Mouse (Mus musculus) bone marrow, adult 2 months (tissue): ENCODE results near the gene Anxa4. TPM values are rescaled to one million over a fixed set of nuclear protein-coding genes. Genes with fewer than 3 reads are reported as not detected.

Source experiments
- H3K27ac ChIP-seq: fragments of 200-500 bp; 2 replicates; pipeline ENCODE4 v1.5.1; 2012; ENCODE audit warnings: low read depth, mild to moderate bottlenecking, control low read depth, inconsistent platforms, low read length; ENCODE audit not compliant: control insufficient read depth, poor library complexity, insufficient read depth
- H3K4me1 ChIP-seq: fragments of 200-500 bp; 2 replicates; pipeline ENCODE4 v1.6.1; 2011; ENCODE audit warnings: low read length; ENCODE audit not compliant: control insufficient read depth, insufficient read depth
- H3K4me3 ChIP-seq: fragments of 200-500 bp; replicated peaks from 2 replicates; pipeline ENCODE3; 2011; ENCODE audit warnings: mild to moderate bottlenecking, low read depth, low read length, control low read depth; ENCODE audit not compliant: control insufficient read depth
- CTCF ChIP-seq: fragments of 200-500 bp; IDR thresholded peaks from 2 replicates; pipeline ENCODE4 v1.5.1; 2011; ENCODE audit warnings: low read length, control low read depth; ENCODE audit not compliant: control insufficient read depth, insufficient read depth
- POLR2A ChIP-seq: fragments of 200-500 bp; IDR thresholded peaks from 2 replicates; pipeline ENCODE4 v1.6.1; 2011; ENCODE audit warnings: low read depth, mild to moderate bottlenecking, control low read depth, low read length, borderline replicate concordance; ENCODE audit not compliant: control insufficient read depth
- WGBS: fragments of 180-500 bp; shearing (Covaris S2); methylation state at CpG from one replicate; pipeline ENCODE4 v1.1.7; 2018; 5-methylcytosine and 5-hydroxymethylcytosine counted together
- polyA plus RNA-seq: library from polyadenylated mRNA; stranded (reverse); fragments of >200 nt; gene quantifications from 2 replicates; pipeline ENCODE4 v1.2.4, GENCODE M21; 2011; ENCODE audit warnings: low replicate concordance; ENCODE audit not compliant: missing spikeins, insufficient read depth, insufficient read length

The Anxa4 gene
- polyA plus RNA-seq, 1 experiment, result 9.0 TPM

- no peaks in the 10 kb centered on the region for H3K4me1 ChIP-seq
- 75% methylated on average over 10 of the region's 10 CpGs for WGBS
These were observed 2.9 kb downstream of the Anxa4 start for GRCm38 (mm10) chr6:86790351-86790943.

DNA sequence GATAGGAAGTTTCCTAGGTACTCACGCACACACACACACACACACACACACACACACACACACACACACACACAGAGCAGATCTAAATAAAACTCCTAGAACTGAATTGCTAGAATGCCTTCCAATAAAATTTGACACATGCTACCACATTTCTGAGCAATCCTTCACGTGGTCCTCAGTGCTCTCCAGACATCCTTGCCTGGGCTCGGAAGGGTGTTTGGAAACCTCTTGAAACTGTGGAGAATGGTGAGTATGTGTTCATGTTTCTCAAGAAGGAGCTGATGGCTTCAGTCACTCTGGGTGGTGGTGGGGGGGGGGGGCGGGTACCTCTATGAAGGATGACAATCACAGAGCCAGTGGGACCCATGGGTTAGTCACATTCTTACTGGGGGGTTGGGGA, 5.1 kb downstream of the Anxa4 start:
- 79% methylated on average over 4 of the region's 4 CpGs for WGBS
- H3K27ac ChIP-seq, result no peak overlapping the region
- H3K4me3 ChIP-seq, result no peak overlapping the region
- no peaks in the 10 kb centered on the region for H3K4me1 ChIP-seq
- TF ChIP-seq CTCF (no peak), POLR2A (no peak)

More at GRCm38 (mm10) chr6:86790351-86790943, 2.9 kb downstream of the Anxa4 start:
- Histone ChIP-seq H3K4me3 (no peak overlapping the region), H3K27ac (no peak overlapping the region)
- no peak for TF ChIP-seq POLR2A
- TF ChIP-seq CTCF, result no peak

DNA sequence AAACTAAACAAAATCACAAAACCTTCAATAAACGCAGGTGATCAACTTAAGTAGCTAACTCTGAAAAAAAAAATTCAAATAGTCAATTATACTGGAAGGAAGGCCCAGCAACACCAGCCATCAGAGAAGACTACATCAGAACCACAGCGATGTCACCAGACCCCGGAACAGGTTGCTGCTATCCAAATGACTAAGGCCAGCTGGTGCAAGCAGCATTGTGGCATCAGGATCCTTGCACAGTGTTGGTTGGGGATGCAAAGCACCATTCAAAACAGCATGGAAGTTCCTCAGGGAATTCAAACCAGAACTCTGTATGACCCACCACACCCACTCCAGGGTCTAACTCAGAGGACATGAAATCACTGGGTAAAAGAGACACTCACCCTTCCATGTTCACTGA, 6.8 kb downstream of the Anxa4 start:
- H3K27ac ChIP-seq, result no peak overlapping the region
- H3K4me1 ChIP-seq, result no peaks in the 10 kb centered on the region
- H3K4me3 ChIP-seq, result no peak overlapping the region
- TF ChIP-seq CTCF (no peak), POLR2A (no peak)
- WGBS, result 88% methylated on average over 3 of the region's 3 CpGs

DNA sequence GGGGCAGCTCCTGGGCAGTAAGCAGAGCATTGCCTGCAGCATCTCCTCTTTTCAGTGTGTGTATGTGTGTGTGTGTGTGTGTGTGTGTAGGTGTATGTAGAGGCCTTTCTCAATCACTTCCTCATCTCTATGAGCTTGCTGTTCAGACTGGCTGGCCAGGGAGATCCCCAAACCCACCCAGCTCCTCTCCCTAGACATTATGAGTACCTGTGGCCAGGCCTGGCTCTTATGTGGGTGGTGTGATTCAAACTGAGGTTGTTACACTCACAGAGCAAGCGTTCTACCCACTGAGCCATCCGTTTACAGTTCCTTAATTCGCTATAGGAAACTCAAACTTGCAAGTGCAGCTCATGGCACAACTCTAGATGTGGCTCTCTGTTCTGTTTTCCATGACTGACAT, 8.6 kb downstream of the Anxa4 start:
- TF ChIP-seq POLR2A, result no peak
- no peak for TF ChIP-seq CTCF
- Histone ChIP-seq H3K4me1 (no peaks in the 10 kb centered on the region), H3K4me3 (no peak overlapping the region), H3K27ac (no peak overlapping the region)
- WGBS, result 61% methylated on average over 3 of the region's 3 CpGs

DNA sequence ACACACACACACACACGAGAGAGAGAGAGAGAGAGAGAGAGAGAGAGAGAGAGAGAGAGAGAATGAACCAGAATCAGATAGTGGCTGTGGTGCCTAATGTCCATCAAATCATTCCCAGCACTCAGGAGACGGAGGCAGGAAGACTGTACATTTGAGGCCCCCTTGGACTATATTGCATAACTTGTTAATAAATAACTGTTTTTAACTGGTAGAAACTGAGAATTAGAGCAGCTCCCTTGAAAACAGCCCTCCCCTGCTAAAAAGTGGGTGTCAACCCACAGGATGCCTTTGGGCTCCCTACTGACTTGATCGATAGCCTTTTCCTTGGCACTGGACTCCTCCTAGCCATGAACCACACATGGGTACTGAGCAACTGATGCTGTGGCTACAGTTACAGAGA, 11.0 kb downstream of the Anxa4 start:
- Histone ChIP-seq H3K27ac (no peak overlapping the region), H3K4me3 (no peak overlapping the region), H3K4me1 (no peaks in the 10 kb centered on the region)
- 74% methylated on average over 3 of the region's 3 CpGs for WGBS
- TF ChIP-seq POLR2A, result no peak
- TF ChIP-seq CTCF, result no peak

GRCm38 (mm10) chr6:86781361-86781957, 11.9 kb downstream of the Anxa4 start:
- no peak for TF ChIP-seq POLR2A
- no peak for TF ChIP-seq CTCF
- no peak overlapping the region for H3K27ac ChIP-seq
- 69% methylated on average over 2 of the region's 2 CpGs for WGBS
- no peaks in the 10 kb centered on the region for H3K4me1 ChIP-seq
- H3K4me3 ChIP-seq, result no peak overlapping the region

GRCm38 (mm10) chr6:86778910-86779594, 14.3 kb downstream of the Anxa4 start:
- 57% methylated on average over 10 of the region's 10 CpGs for WGBS
- H3K27ac ChIP-seq, result no peak overlapping the region
- no peaks in the 10 kb centered on the region for H3K4me1 ChIP-seq
- H3K4me3 ChIP-seq, result no peak overlapping the region
- TF ChIP-seq CTCF, result no peak
- no peak for TF ChIP-seq POLR2A

GRCm38 (mm10) chr6:86777181-86777580, 16.2 kb downstream of the Anxa4 start:
- Histone ChIP-seq H3K4me1 (no peaks in the 10 kb centered on the region; the same call in 1 of the 2 replicates), H3K4me3 (no peak overlapping the region), H3K27ac (no peak overlapping the region)
- TF ChIP-seq CTCF, result no peak
- TF ChIP-seq POLR2A, result no peak
- 11% methylated on average over 3 of the region's 3 CpGs for WGBS
